In genomic region chr11:45752791-45753190, GRCm38 (mm10) we compare ENCODE assay signal across 15 mouse cellular contexts.
DNase-seq lines count a peak whose midpoint lies in the region; ATAC-seq lines count a peak whose summit lies in the region.
"Had no signal": no experiment of that assay in that cellular context is flagged by ENCODE, and none has a peak within 500 bp of the region (broad histone marks: within the 10 kb centered on the region; RNA-seq: fewer than 3 reads in every experiment).

No protein-coding gene starts in this region.

- no peaks in the 10 kb centered on the region for H3K27me3 ChIP-seq in kidney, embryonic 15.5 days
- no peaks in the 10 kb centered on the region for H3K27me3 ChIP-seq in splenic B cell, adult 2 months (ENCODE audit: control insufficient read depth, insufficient read depth, low read length, poor library complexity, severe bottlenecking)
- no peaks in the 10 kb centered on the region for H3K27me3 ChIP-seq in hindbrain, embryonic 14.5 days (ENCODE audit: control insufficient read depth, insufficient read depth, low read length)
- H3K27me3 ChIP-seq: forebrain, embryonic 15.5 days; hindbrain, embryonic 13.5 days; intestine, embryonic 15.5 days; liver, embryonic 15.5 days; lung, embryonic 15.5 days; neural tube, embryonic 15.5 days had no signal

- no peak overlapping the region for H3K4me2 ChIP-seq in kidney, embryonic 15.5 days
- no peak overlapping the region for H3K4me2 ChIP-seq in hindbrain, embryonic 14.5 days (replicated peaks)
- H3K4me2 ChIP-seq: forebrain, embryonic 15.5 days; hindbrain, embryonic 13.5 days; intestine, embryonic 15.5 days; liver, embryonic 15.5 days; lung, embryonic 15.5 days; neural tube, embryonic 15.5 days had no signal

- DNase-seq in kidney, adult 9 months: peak; percentile 21
- DNase-seq in Muller cell, postnatal 12 days (ENCODE audit: inconsistent ontology term): peak; percentile 41
- DNase-seq in induced T-regulatory cell, adult 2 months (ENCODE audit: low read depth): peak; percentile 10
- DNase-seq in splenic B cell, adult 2 months (ENCODE audit: low read depth, low spot score): peak; percentile 55
- DNase-seq in hindbrain, embryonic 14.5 days (ENCODE audit: low spot score): no peak
- no peak for DNase-seq in ovary, adult 18-20 months (ENCODE audit: low spot score)
- DNase-seq in left cerebral cortex, postnatal 25 days (ENCODE audit: low spot score in 2 of 2): no peak

- no peaks in the 10 kb centered on the region for H3K36me3 ChIP-seq in kidney, embryonic 15.5 days
- no peaks in the 10 kb centered on the region for H3K36me3 ChIP-seq in splenic B cell, adult 2 months (ENCODE audit: control insufficient read depth, insufficient read depth, low read length, poor library complexity, severe bottlenecking)
- no peaks in the 10 kb centered on the region for H3K36me3 ChIP-seq in hindbrain, embryonic 14.5 days (replicated peaks; ENCODE audit: control insufficient read depth, insufficient read depth)
- H3K36me3 ChIP-seq: forebrain, embryonic 15.5 days; hindbrain, embryonic 13.5 days; intestine, embryonic 15.5 days; liver, embryonic 15.5 days; lung, embryonic 15.5 days; midbrain, embryonic 10.5 days; neural tube, embryonic 15.5 days had no signal

- H3K9ac ChIP-seq in kidney, embryonic 15.5 days: no peak overlapping the region
- H3K9ac ChIP-seq in hindbrain, embryonic 14.5 days: no peak overlapping the region
- H3K9ac ChIP-seq: forebrain, embryonic 15.5 days; hindbrain, embryonic 13.5 days; intestine, embryonic 15.5 days; liver, embryonic 15.5 days; lung, embryonic 15.5 days; neural tube, embryonic 15.5 days had no signal

- H3K27ac ChIP-seq in kidney, embryonic 15.5 days: no peak overlapping the region
- H3K27ac ChIP-seq in hindbrain, embryonic 14.5 days: no peak overlapping the region
- H3K27ac ChIP-seq: forebrain, embryonic 15.5 days; hindbrain, embryonic 13.5 days; intestine, embryonic 15.5 days; liver, embryonic 15.5 days; lung, embryonic 15.5 days; midbrain, embryonic 10.5 days; neural tube, embryonic 15.5 days had no signal

- H3K4me1 ChIP-seq in kidney, embryonic 15.5 days: no peaks in the 10 kb centered on the region
- no peaks in the 10 kb centered on the region for H3K4me1 ChIP-seq in hindbrain, embryonic 14.5 days (replicated peaks; ENCODE audit: control insufficient read depth, insufficient read depth, low read length)
- H3K4me1 ChIP-seq: forebrain, embryonic 15.5 days; hindbrain, embryonic 13.5 days; intestine, embryonic 15.5 days; liver, embryonic 15.5 days; lung, embryonic 15.5 days; midbrain, embryonic 10.5 days; neural tube, embryonic 15.5 days had no signal

- WGBS in kidney, embryonic 15.5 days: 74% methylated on average over 2 of the region's 2 CpGs
- 69% methylated on average over 2 of the region's 2 CpGs for whole genome bisulfite sequencing in hindbrain, embryonic 14.5 days

- no peak overlapping the region for H3K4me3 ChIP-seq in kidney, embryonic 15.5 days (replicated peaks)
- no peak overlapping the region for H3K4me3 ChIP-seq in hindbrain, embryonic 14.5 days (replicated peaks; ENCODE audit: low read length)
- H3K4me3 ChIP-seq: forebrain, embryonic 15.5 days; hindbrain, embryonic 13.5 days; intestine, embryonic 15.5 days; liver, embryonic 15.5 days; lung, embryonic 15.5 days; midbrain, embryonic 10.5 days; neural tube, embryonic 15.5 days had no signal

- ATAC-seq in kidney, embryonic 15.5 days (replicated peaks; ENCODE audit: low FRiP score): no peak
- ATAC-seq in hindbrain, embryonic 14.5 days (ENCODE audit: low FRiP score): no peak

- intact Hi-C loops in left cerebral cortex, postnatal 25 days (cut with DNase I): loop anchor here (10.0 kb wide), 1 partner anchor 132 kb away; no protein-coding TSS in a partner anchor

- H3K9me3 ChIP-seq in kidney, embryonic 15.5 days (replicated peaks): no peaks in the 10 kb centered on the region
- H3K9me3 ChIP-seq in hindbrain, embryonic 14.5 days (ENCODE audit: control insufficient read depth, low read length): no peaks in the 10 kb centered on the region
- H3K9me3 ChIP-seq: forebrain, embryonic 15.5 days; hindbrain, embryonic 13.5 days; intestine, embryonic 15.5 days; liver, embryonic 15.5 days; lung, embryonic 15.5 days; midbrain, embryonic 10.5 days; neural tube, embryonic 15.5 days had no signal

Comparison
In these comparisons a context has a peak if more than half of its experiments do, and no peak if none do; other contexts are left out.
1. DNase-seq: peak in kidney, adult 9 months (single experiment), Muller cell, postnatal 12 days (single experiment), induced T-regulatory cell, adult 2 months (single experiment) and splenic B cell, adult 2 months (single experiment); none in hindbrain, embryonic 14.5 days (single experiment), ovary, adult 18-20 months (single experiment) and left cerebral cortex, postnatal 25 days (0 of 2).